Mouse (Mus musculus): Measurements from ENCODE around the gene Btf3l4. TPM values are rescaled to one million over a fixed set of nuclear protein-coding genes. Genes with fewer than 3 reads are reported as not detected.

The Btf3l4 gene
- 253 and 305 TPM in 2 replicates for polyA plus RNA-seq (2014; fragmentation: Nextera tagmentation; extraction: Ambion mirVana)

DNA sequence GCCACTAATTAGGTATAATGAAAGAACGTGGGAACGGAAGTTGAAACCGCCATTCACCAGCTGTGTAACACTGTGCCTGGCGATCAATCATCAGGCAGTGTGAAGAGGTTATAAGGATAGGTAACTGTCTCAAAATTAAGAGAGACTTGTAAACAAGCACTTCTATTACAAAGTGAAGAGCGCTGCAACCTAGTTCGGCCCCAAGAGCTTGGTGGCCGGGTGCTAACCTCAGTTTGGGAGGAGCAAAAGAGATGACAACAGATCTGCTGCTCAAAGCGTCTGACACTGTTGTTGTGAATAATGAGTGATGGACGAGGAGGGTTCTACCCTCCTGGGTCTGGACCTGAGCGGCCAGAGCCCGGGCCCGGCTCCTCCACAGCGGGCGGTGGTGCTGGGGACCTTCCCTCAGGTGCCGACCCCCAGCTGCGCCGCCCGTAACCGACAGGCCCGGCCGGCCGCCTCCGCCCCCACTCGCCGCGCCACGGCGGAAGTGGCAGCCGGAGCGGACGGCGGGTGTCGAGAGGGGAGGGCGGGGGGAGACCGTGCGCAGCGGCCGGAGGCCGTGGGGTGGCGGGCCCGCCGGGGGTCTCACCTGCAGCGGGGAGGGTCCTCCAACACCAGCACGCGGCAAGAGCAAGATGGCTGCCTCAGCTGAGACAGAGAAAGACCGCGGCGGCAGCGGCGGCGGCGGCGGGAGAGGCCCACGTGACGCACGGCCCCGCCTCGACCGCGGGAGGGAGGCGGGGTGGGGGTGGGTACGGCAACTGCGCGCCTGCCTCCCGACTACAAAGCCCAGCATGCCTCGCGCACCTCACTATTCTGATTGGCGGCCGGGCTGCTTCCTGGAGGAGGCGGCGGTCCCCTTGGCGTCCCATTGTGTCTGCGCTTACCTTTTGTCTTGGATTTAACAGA is at the start of gene Btf3l4:
Gene Btf3l4 (minus strand): TSS at position 699 of the 912 bp plus-strand sequence.
- H3K27me3 ChIP-seq (ENCODE audit: control insufficient read depth, insufficient read depth, low read length) = no peaks in the 10 kb centered on the region
- H3K4me1 ChIP-seq (ENCODE audit: control insufficient read depth, insufficient read depth, low read length) = no peaks in the 10 kb centered on the region
- H3K4me3 ChIP-seq (ENCODE audit: low read depth, low read length) = peak within 1 kb of the TSS; percentile 97
- no peaks in the 10 kb centered on the region; the same call in 1 of the 2 replicates for H3K36me3 ChIP-seq (replicated peaks; ENCODE audit: control insufficient read depth, insufficient read depth, low read depth, low read length)
- peak; percentile 94 for ATAC-seq (replicated peaks; ENCODE audit: insufficient number of reproducible peaks, low FRiP score, low TSS enrichment, low read depth)
- peak; percentile 98 for DNase-seq (ENCODE audit: low spot score)
- peak within 1 kb of the TSS; percentile 99 for H3K9ac ChIP-seq (replicated peaks; ENCODE audit: low read length)
- peak within 1 kb of the TSS; percentile 98 for H3K27ac ChIP-seq (replicated peaks; ENCODE audit: low read depth, low read length)
- under 1% methylated on average over 59 of the region's 73 CpGs for WGBS
- H3K4me2 ChIP-seq (ENCODE audit: low read depth, low read length) = peak within 1 kb of the TSS; percentile 57
- H3K9me3 ChIP-seq (replicated peaks; ENCODE audit: control insufficient read depth, low read length) = no peaks in the 10 kb centered on the region

DNA sequence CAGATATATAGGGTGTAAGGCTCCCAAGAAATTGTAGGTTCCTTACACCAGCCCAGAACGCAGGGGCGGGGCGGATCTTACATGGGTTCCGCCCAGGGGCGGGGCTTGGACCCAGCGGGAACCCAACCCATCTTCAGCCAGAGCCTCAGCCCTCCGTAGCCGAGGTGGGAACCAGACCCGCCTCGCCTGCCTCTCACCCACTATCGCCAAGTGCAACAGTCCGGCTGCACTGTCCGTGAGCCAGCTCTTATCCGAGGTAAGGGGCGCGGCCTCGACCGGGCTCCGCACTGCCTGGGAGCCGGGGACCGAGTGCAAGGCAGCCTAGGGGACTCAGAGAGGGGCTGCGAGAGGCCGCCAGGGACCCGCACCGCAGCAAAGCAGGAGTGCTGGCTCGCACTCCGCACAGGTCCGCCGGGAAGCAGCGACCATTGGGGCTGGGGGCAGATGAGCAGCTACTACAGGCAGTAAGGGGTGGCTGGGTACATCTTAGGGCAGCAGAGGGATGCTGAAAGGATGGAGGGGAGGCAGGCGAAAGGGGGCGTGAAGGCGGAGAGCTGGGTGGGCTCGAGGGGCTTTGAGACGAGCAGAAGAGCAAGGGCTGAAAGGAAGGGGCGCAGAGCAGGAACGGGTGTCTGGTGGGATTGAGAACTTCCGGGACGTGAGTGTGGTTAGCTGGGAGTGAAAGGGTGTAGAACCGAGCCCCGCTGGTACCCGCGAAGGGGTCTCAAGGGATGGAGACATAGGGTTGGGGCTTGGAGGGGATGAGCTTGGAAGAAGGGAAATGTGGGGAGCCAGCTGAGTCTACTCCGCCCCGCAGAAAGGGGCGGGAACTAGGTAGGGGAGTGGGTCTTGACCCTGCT is 45.8 kb upstream of the Btf3l4 start, which contains the start of gene Rab3b:
Gene Rab3b (plus strand): TSS at position 101 of the 860 bp plus-strand sequence.
- peak; percentile 87 for ATAC-seq (replicated peaks; ENCODE audit: insufficient number of reproducible peaks, low FRiP score, low TSS enrichment, low read depth)
- Histone ChIP-seq H3K4me2 (ENCODE audit: low read depth, low read length) (peak within 1 kb of the TSS; percentile 78), H3K27ac (replicated peaks; ENCODE audit: low read depth, low read length) (no peak within 1 kb of the TSS), H3K9me3 (replicated peaks; ENCODE audit: control insufficient read depth, low read length) (no peaks in the 10 kb centered on the region), H3K36me3 (replicated peaks; ENCODE audit: control insufficient read depth, insufficient read depth, low read depth, low read length) (no peaks in the 10 kb centered on the region), H3K9ac (replicated peaks; ENCODE audit: low read length) (peak within 1 kb of the TSS; percentile 64), H3K27me3 (ENCODE audit: control insufficient read depth, insufficient read depth, low read length) (no peaks in the 10 kb centered on the region), H3K4me1 (ENCODE audit: control insufficient read depth, insufficient read depth, low read length) (no peaks in the 10 kb centered on the region), H3K4me3 (ENCODE audit: low read depth, low read length) (peak within 1 kb of the TSS; percentile 63)
- DNase-seq (ENCODE audit: low spot score) = peak; percentile 85
- WGBS = under 1% methylated on average over 46 of the region's 46 CpGs

DNA sequence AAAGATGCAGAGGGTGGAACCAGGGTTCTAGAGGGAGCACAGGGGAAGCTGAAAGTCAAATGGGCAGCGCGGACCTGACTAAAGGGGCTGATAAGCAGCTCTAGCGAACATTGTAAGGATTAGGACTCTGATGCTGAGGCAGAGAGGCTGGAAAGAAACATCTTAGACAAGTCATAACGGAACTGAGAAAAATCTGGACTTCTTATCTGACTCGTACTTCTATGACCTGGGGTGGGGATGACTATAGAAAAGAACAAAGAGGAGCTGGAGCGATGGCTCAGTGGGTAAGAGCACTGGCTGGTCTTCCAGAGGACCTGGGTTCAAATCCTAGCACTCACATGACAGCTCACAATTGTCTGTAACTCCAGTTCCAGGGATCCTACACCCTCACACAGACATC is 44.5 kb upstream of the Btf3l4 start:
- Histone ChIP-seq H3K27me3 (ENCODE audit: control insufficient read depth, insufficient read depth, low read length) (no peaks in the 10 kb centered on the region), H3K27ac (replicated peaks; ENCODE audit: low read depth, low read length) (no peak overlapping the region), H3K9me3 (replicated peaks; ENCODE audit: control insufficient read depth, low read length) (no peaks in the 10 kb centered on the region), H3K4me3 (ENCODE audit: low read depth, low read length) (no peak overlapping the region), H3K4me2 (ENCODE audit: low read depth, low read length) (no peak overlapping the region), H3K9ac (replicated peaks; ENCODE audit: low read length) (no peak overlapping the region), H3K36me3 (replicated peaks; ENCODE audit: control insufficient read depth, insufficient read depth, low read depth, low read length) (no peaks in the 10 kb centered on the region), H3K4me1 (ENCODE audit: control insufficient read depth, insufficient read depth, low read length) (no peaks in the 10 kb centered on the region)
- ATAC-seq (replicated peaks; ENCODE audit: insufficient number of reproducible peaks, low FRiP score, low TSS enrichment, low read depth) (no peak), DNase-seq (ENCODE audit: low spot score) (no peak)
- 76% methylated on average over 6 of the region's 6 CpGs for WGBS

DNA sequence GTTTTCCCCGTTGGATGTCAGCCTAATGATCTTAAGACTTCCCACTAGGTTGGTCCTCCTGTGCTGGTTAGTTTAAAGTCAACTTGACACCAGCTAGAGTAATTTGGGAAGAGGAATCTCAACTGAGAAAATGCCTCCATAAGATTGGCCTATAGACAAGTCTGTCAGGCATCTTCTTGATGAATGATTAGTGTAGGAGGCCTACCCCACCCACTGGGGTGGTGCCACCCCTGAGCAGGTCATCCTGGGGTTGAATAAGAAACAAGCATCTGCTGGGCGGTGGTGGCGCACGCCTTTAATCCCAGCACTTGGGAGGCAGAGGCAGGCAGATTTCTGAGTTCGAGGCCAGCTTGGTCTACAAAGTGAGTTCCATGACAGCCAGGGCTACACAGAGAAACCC is 40.3 kb upstream of the Btf3l4 start:
- no peaks in the 10 kb centered on the region for H3K36me3 ChIP-seq (replicated peaks; ENCODE audit: control insufficient read depth, insufficient read depth, low read depth, low read length)
- no peak overlapping the region for H3K9ac ChIP-seq (replicated peaks; ENCODE audit: low read length)
- H3K4me3 ChIP-seq (ENCODE audit: low read depth, low read length) = no peak overlapping the region
- no peaks in the 10 kb centered on the region for H3K27me3 ChIP-seq (ENCODE audit: control insufficient read depth, insufficient read depth, low read length)
- no peak overlapping the region for H3K27ac ChIP-seq (replicated peaks; ENCODE audit: low read depth, low read length)
- no peaks in the 10 kb centered on the region for H3K4me1 ChIP-seq (ENCODE audit: control insufficient read depth, insufficient read depth, low read length)
- DNase-seq (ENCODE audit: low spot score) (no peak), ATAC-seq (replicated peaks; ENCODE audit: insufficient number of reproducible peaks, low FRiP score, low TSS enrichment, low read depth) (no peak)
- H3K4me2 ChIP-seq (ENCODE audit: low read depth, low read length) = no peak overlapping the region
- 85% methylated on average over 5 of the region's 5 CpGs for WGBS
- H3K9me3 ChIP-seq (replicated peaks; ENCODE audit: control insufficient read depth, low read length) = no peaks in the 10 kb centered on the region

DNA sequence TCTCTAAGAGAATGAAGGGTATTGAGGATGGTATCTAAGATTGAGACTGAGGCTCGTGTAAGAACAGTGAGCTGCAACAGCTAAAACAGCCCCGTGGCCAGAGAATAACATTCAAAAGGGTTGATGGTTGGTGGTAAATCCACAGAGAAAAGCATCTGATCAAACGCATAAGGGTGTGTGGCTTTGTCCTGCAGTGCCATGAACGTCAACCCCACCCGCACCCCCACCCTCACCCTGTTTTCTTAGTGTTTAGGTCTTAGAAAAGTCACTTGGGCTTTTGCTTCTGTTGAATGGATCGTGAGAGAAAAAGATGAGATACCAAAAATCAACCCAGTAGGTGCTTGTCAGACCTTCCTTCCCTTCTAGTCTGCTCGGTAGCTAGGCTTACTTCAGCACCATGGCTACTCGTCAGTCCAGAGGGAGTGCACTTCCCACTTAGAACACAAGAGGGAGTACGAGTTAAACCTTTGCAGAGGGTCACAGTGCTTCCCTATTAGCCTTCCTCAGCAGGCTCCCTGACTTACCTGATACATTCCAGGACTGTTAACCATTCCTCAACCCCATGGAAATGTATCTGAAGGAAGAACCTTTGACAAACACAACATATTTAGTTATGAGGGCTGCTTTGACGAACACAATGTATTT is 36.4 kb upstream of the Btf3l4 start:
- no peak overlapping the region for H3K27ac ChIP-seq (replicated peaks; ENCODE audit: low read depth, low read length)
- H3K9ac ChIP-seq (replicated peaks; ENCODE audit: low read length) = no peak overlapping the region
- DNase-seq (ENCODE audit: low spot score) = peak; percentile 96
- H3K27me3 ChIP-seq (ENCODE audit: control insufficient read depth, insufficient read depth, low read length) = no peaks in the 10 kb centered on the region
- peak; percentile 76; the same call in 1 of the 2 replicates for ATAC-seq (replicated peaks; ENCODE audit: insufficient number of reproducible peaks, low FRiP score, low TSS enrichment, low read depth)
- no peaks in the 10 kb centered on the region for H3K36me3 ChIP-seq (replicated peaks; ENCODE audit: control insufficient read depth, insufficient read depth, low read depth, low read length)
- no peaks in the 10 kb centered on the region for H3K4me1 ChIP-seq (ENCODE audit: control insufficient read depth, insufficient read depth, low read length)
- no peaks in the 10 kb centered on the region for H3K9me3 ChIP-seq (replicated peaks; ENCODE audit: control insufficient read depth, low read length)
- H3K4me2 ChIP-seq (ENCODE audit: low read depth, low read length) = no peak overlapping the region
- no peak overlapping the region for H3K4me3 ChIP-seq (ENCODE audit: low read depth, low read length)
- WGBS = 35% methylated on average over 10 of the region's 10 CpGs

DNA sequence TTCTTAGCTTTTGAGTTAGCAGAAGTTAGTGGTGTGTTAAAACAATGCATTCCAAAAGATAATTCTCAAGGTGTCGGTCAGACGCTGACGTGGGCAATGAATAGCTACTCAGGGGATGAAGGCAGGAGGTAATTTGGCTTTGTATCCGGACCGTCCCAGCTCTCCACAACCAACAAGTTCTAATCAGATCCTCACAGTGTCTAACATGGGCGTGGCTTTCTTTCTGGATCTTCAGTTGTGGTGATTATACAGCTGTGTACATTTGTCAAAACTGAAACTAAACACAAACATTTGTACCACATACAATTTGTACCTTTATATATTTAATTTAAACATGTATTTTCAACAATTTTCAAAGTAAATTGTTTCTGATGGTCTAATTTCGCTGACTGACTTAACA is 33.4 kb upstream of the Btf3l4 start:
- Histone ChIP-seq H3K4me3 (ENCODE audit: low read depth, low read length) (no peak overlapping the region), H3K27me3 (ENCODE audit: control insufficient read depth, insufficient read depth, low read length) (no peaks in the 10 kb centered on the region), H3K9me3 (replicated peaks; ENCODE audit: control insufficient read depth, low read length) (no peaks in the 10 kb centered on the region), H3K4me2 (ENCODE audit: low read depth, low read length) (no peak overlapping the region), H3K27ac (replicated peaks; ENCODE audit: low read depth, low read length) (no peak overlapping the region), H3K36me3 (replicated peaks; ENCODE audit: control insufficient read depth, insufficient read depth, low read depth, low read length) (peaks cover 3% of the 10 kb centered on the region), H3K4me1 (ENCODE audit: control insufficient read depth, insufficient read depth, low read length) (no peaks in the 10 kb centered on the region), H3K9ac (replicated peaks; ENCODE audit: low read length) (no peak overlapping the region)
- no peak for ATAC-seq (replicated peaks; ENCODE audit: insufficient number of reproducible peaks, low FRiP score, low TSS enrichment, low read depth)
- no peak for DNase-seq (ENCODE audit: low spot score)
- WGBS = 86% methylated on average over 7 of the region's 7 CpGs

DNA sequence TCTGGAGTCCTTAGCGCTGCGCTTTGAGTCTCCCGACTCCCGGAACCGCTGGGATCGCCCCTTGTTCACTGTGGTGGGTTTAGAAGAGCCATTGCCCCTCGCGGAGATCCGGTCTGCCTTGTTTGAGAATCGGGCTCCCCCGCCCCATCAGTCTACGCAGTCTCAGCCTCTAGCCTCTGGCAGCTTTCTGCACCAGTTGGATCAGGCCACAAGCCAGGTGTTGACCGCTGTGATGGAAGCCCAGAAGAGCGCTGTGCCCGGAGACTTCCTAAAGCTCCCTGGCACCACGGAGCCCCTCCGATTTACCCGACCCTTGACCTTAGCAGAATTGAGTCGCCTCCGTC is 15.1 kb upstream of the Btf3l4 start, which contains the start of gene A730015C16Rik:
Gene A730015C16Rik (minus strand): TSS at position 115 of the 344 bp plus-strand sequence.
- peak; percentile 28 for DNase-seq (ENCODE audit: low spot score)
- WGBS = 12% methylated on average over 20 of the region's 20 CpGs

More for the DNA sequence above, 15.1 kb upstream of the Btf3l4 start, which contains the start of gene A730015C16Rik:
- peaks cover 2% of the 10 kb centered on the region; the same call in 1 of the 2 replicates for H3K36me3 ChIP-seq (replicated peaks; ENCODE audit: control insufficient read depth, insufficient read depth, low read depth, low read length)
- H3K27ac ChIP-seq (replicated peaks; ENCODE audit: low read depth, low read length) = peak within 1 kb of the TSS; percentile 88
- peak within 1 kb of the TSS; percentile 86 for H3K9ac ChIP-seq (replicated peaks; ENCODE audit: low read length)
- peak within 1 kb of the TSS; percentile 92 for H3K4me2 ChIP-seq (ENCODE audit: low read depth, low read length)
- no peak; the same call in 1 of the 2 replicates for ATAC-seq (replicated peaks; ENCODE audit: insufficient number of reproducible peaks, low FRiP score, low TSS enrichment, low read depth)
- H3K4me3 ChIP-seq (ENCODE audit: low read depth, low read length) = peak within 1 kb of the TSS; percentile 89
- H3K9me3 ChIP-seq (replicated peaks; ENCODE audit: control insufficient read depth, low read length) = no peaks in the 10 kb centered on the region
- H3K4me1 ChIP-seq (ENCODE audit: control insufficient read depth, insufficient read depth, low read length) = no peaks in the 10 kb centered on the region
- H3K27me3 ChIP-seq (ENCODE audit: control insufficient read depth, insufficient read depth, low read length) = no peaks in the 10 kb centered on the region
